Mouse (Mus musculus) brain, embryonic 14.5 days (tissue): ENCODE measurements at regions not wholly inside any gene's neighbourhood (a gene's known extent, or its start where the extent isn't known, plus 50 kb on each side); places are given as distances from the start of the nearest gene placed in this dataset.

Source experiments
- DNase-seq: peaks from one replicate; pipeline ENCODE4 v3.0.0-alpha.2; 2011; ENCODE audit warnings: low read depth
- CTCF ChIP-seq: fragments of 200-500 bp; IDR thresholded peaks from 2 replicates; pipeline ENCODE4 v1.5.1; 2012; ENCODE audit warnings: inconsistent platforms, mild to moderate bottlenecking, moderate library complexity, borderline replicate concordance; ENCODE audit not compliant: insufficient read depth, insufficient read length; ENCODE audit errors: extremely low read depth
- POLR2A ChIP-seq: fragments of 200-500 bp; IDR thresholded peaks from 2 replicates; pipeline ENCODE4 v1.6.1; 2012; ENCODE audit warnings: mild to moderate bottlenecking, inconsistent platforms, borderline replicate concordance; ENCODE audit not compliant: poor library complexity, insufficient read depth, insufficient read length, severe bottlenecking; ENCODE audit errors: extremely low read depth

- no peak for TF ChIP-seq CTCF
- no peak for TF ChIP-seq POLR2A
- DNase-seq = no peak
These were observed 480.4 kb upstream of the Ddx18 start for GRCm38 (mm10) chr1:122048112-122048725.

GRCm38 (mm10) chr1:122043896-122044295, 476.1 kb upstream of the Ddx18 start:
- no peak for TF ChIP-seq CTCF
- TF ChIP-seq POLR2A = no peak
- DNase-seq = no peak

GRCm38 (mm10) chr1:122043114-122043513, 475.3 kb upstream of the Ddx18 start:
- no peak for TF ChIP-seq POLR2A
- no peak for TF ChIP-seq CTCF
- peak; percentile 53 for DNase-seq

GRCm38 (mm10) chr1:122007749-122008148, 440.0 kb upstream of the Ddx18 start:
- DNase-seq = no peak
- no peak for TF ChIP-seq CTCF
- TF ChIP-seq POLR2A = no peak

- peak; percentile 13 for DNase-seq
- TF ChIP-seq CTCF (no peak), POLR2A (no peak)
These were observed 428.7 kb upstream of the Ddx18 start for GRCm38 (mm10) chr1:121996461-121996860.

- DNase-seq = no peak
- TF ChIP-seq POLR2A (no peak), CTCF (no peak)
These were observed 422.9 kb upstream of the Ddx18 start for GRCm38 (mm10) chr1:121990653-121991052.

GRCm38 (mm10) chr1:121958942-121959341, 391.2 kb upstream of the Ddx18 start:
- no peak for DNase-seq
- TF ChIP-seq CTCF = no peak
- no peak for TF ChIP-seq POLR2A

- TF ChIP-seq CTCF = no peak
- TF ChIP-seq POLR2A = no peak
- DNase-seq = no peak
These were observed 368.1 kb upstream of the Ddx18 start for GRCm38 (mm10) chr1:121935911-121936310.
